ENCODE assay signal across 11 mouse cellular contexts in the genomic region with DNA sequence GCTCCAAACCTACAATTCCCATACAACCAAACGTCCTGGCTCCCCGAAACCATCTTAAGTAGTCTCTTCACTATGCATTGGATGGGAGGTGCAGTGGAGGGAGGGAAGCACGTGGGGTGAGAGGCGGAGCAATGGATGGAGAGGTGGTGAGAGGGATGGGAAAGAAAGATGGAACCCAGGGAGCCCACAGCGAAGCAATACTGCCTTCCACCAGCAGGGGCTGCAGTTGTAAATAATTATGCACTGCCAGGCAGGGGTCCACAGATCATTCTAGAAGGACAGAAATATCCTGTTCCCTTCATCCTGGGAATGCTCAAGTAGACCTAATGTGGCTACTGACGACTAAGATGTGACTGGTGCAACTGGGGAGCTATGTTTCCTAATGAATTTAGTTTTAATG. TPM values are rescaled to one million over a fixed set of nuclear protein-coding genes. Genes with fewer than 3 reads are reported as not detected.
DNase-seq lines count a peak whose midpoint lies in the region; ATAC-seq and TF ChIP-seq lines count a peak whose summit lies in the region.
"Had no signal": no experiment of that assay in that cellular context is flagged by ENCODE, and none has a peak within 500 bp of the region (broad histone marks: within the 10 kb centered on the region; RNA-seq: fewer than 3 reads in every experiment).

No protein-coding gene starts in this region.

- peaks cover 55% of the 10 kb centered on the region for H3K36me3 ChIP-seq in heart, postnatal 0 days (replicated peaks; ENCODE audit: control insufficient read depth, insufficient read depth, low read length)
- H3K36me3 ChIP-seq in lung, postnatal 0 days (ENCODE audit: insufficient read depth, low read length), result no peaks in the 10 kb centered on the region
- no peaks in the 10 kb centered on the region for H3K36me3 ChIP-seq in liver, postnatal 0 days (replicated peaks; ENCODE audit: insufficient read depth, low read length)
- H3K36me3 ChIP-seq: lung, embryonic 15.5 days had no signal

- DNase-seq in heart, postnatal 0 days (ENCODE audit: low spot score), result no peak
- no peak for DNase-seq in heart, adult 8-10 months (ENCODE audit: low spot score)
- no peak for DNase-seq in lung, postnatal 0 days (ENCODE audit: low spot score)
- no peak for DNase-seq in lung, adult 18-20 months
- DNase-seq in ES-CJ7 (ENCODE audit: low read depth, low spot score), result peak; percentile 81
- peak; percentile 33 for DNase-seq in liver, postnatal 0 days
- DNase-seq in ovary, postnatal 36 days (ENCODE audit: low spot score), result no peak
- DNase-seq in gastrocnemius, postnatal 25 days, result no peak
- DNase-seq: right cerebral cortex, postnatal 14 days had no signal

- H3K9me3 ChIP-seq in heart, postnatal 0 days (replicated peaks; ENCODE audit: control insufficient read depth, low read length), result no peaks in the 10 kb centered on the region
- no peaks in the 10 kb centered on the region for H3K9me3 ChIP-seq in lung, postnatal 0 days (ENCODE audit: low read length)
- no peaks in the 10 kb centered on the region for H3K9me3 ChIP-seq in liver, postnatal 0 days (ENCODE audit: low read length)
- H3K9me3 ChIP-seq: hindbrain, embryonic 13.5 days; lung, embryonic 15.5 days had no signal

- H3K9ac ChIP-seq in heart, postnatal 0 days (replicated peaks; ENCODE audit: low read depth, low read length), result no peak overlapping the region
- no peak overlapping the region for H3K9ac ChIP-seq in lung, postnatal 0 days (replicated peaks; ENCODE audit: low read depth)
- H3K9ac ChIP-seq in liver, postnatal 0 days (replicated peaks), result no peak overlapping the region
- H3K9ac ChIP-seq: hindbrain, embryonic 13.5 days; lung, embryonic 15.5 days had no signal

- no peak for ATAC-seq in heart, postnatal 0 days (ENCODE audit: insufficient read depth, low read depth)
- ATAC-seq in lung, postnatal 0 days, result no peak
- no peak for ATAC-seq in liver, postnatal 0 days

- no peak overlapping the region for H3K4me3 ChIP-seq in heart, postnatal 0 days (ENCODE audit: low read depth, low read length)
- H3K4me3 ChIP-seq in lung, postnatal 0 days (ENCODE audit: low read depth, low read length), result no peak overlapping the region
- H3K4me3 ChIP-seq in liver, postnatal 0 days (ENCODE audit: low read depth, low read length), result no peak overlapping the region
- H3K4me3 ChIP-seq: hindbrain, embryonic 13.5 days; lung, embryonic 15.5 days had no signal

- H3K27ac ChIP-seq in heart, postnatal 0 days (ENCODE audit: low read depth), result no peak overlapping the region
- no peak overlapping the region for H3K27ac ChIP-seq in lung, postnatal 0 days (ENCODE audit: low read length)
- no peak overlapping the region for H3K27ac ChIP-seq in liver, postnatal 0 days (ENCODE audit: low read depth)
- H3K27ac ChIP-seq: hindbrain, embryonic 13.5 days; lung, embryonic 15.5 days had no signal

- TF ChIP-seq CTCF in heart, postnatal 0 days (IDR thresholded peaks at IDR 0.05; ENCODE audit: low read depth), result peak; percentile 49
- peak; percentile 68 for TF ChIP-seq CTCF in lung, postnatal 0 days (IDR thresholded peaks at IDR 0.05)
- peak; percentile 64 for TF ChIP-seq CTCF in liver, postnatal 0 days (IDR thresholded peaks at IDR 0.05; ENCODE audit: low read depth)

- no peaks in the 10 kb centered on the region for H3K27me3 ChIP-seq in heart, postnatal 0 days (ENCODE audit: control insufficient read depth, insufficient read depth, low read length)
- no peaks in the 10 kb centered on the region for H3K27me3 ChIP-seq in lung, postnatal 0 days (replicated peaks; ENCODE audit: insufficient read depth, low read length)
- no peaks in the 10 kb centered on the region for H3K27me3 ChIP-seq in liver, postnatal 0 days (ENCODE audit: insufficient read depth, low read length)
- H3K27me3 ChIP-seq: lung, embryonic 15.5 days had no signal

- H3K4me1 ChIP-seq in heart, postnatal 0 days (ENCODE audit: control insufficient read depth, insufficient read depth), result no peaks in the 10 kb centered on the region
- no peaks in the 10 kb centered on the region for H3K4me1 ChIP-seq in lung, postnatal 0 days (ENCODE audit: insufficient read depth, low read depth, low read length)
- H3K4me1 ChIP-seq in liver, postnatal 0 days (ENCODE audit: insufficient read depth), result no peaks in the 10 kb centered on the region

- no peak overlapping the region for H3K4me2 ChIP-seq in heart, postnatal 0 days (ENCODE audit: low read depth, low read length)
- no peak overlapping the region for H3K4me2 ChIP-seq in lung, postnatal 0 days (replicated peaks; ENCODE audit: low read depth, low read length)
- H3K4me2 ChIP-seq in liver, postnatal 0 days (ENCODE audit: low read depth, low read length), result no peak overlapping the region
- H3K4me2 ChIP-seq: hindbrain, embryonic 13.5 days; lung, embryonic 15.5 days had no signal

- TF ChIP-seq EP300 in heart, postnatal 0 days (IDR thresholded peaks at IDR 0.05; ENCODE audit: low read depth), result no peak
- no peak for TF ChIP-seq EP300 in lung, postnatal 0 days (IDR thresholded peaks at IDR 0.05)
- no peak for TF ChIP-seq EP300 in liver, postnatal 0 days (IDR thresholded peaks at IDR 0.05; ENCODE audit: low read depth)

- 80% methylated on average over 6 of the region's 6 CpGs for WGBS in heart, postnatal 0 days
- 70% methylated on average over 6 of the region's 6 CpGs for WGBS in lung, postnatal 0 days
- 75% methylated on average over 6 of the region's 6 CpGs for WGBS in liver, postnatal 0 days (ENCODE audit: insufficient replicate concordance)

RNA-seq across cellular contexts. Expression of a gene that starts 22.9 kb away (rescaled TPM):
- 1.6 and 2.9 TPM in 2 replicates for total RNA-seq in heart, postnatal 0 days (2014; rRNA removed; ENCODE audit: low replicate concordance)
- polyA plus RNA-seq in heart, postnatal 0 days (2015; fragmentation: Nextera tagmentation; extraction: Ambion mirVana), result 3.7 and 4.4 TPM in 2 replicates
- 1 to 10 TPM; 3.5 to 4.9 (median 3.8) TPM for total RNA-seq in heart, adult 8-10 months (2022)
- polyA plus RNA-seq in lung, postnatal 0 days (2015; fragmentation: Nextera tagmentation; extraction: Ambion mirVana), result 9.3 and 9.8 TPM in 2 replicates
- 3.4 and 3.9 TPM in 2 replicates for polyA plus RNA-seq in liver, postnatal 0 days (2015; fragmentation: Nextera tagmentation; extraction: Ambion mirVana)
- total RNA-seq in gastrocnemius, postnatal 25 days (2021), result 1 to 10 TPM; 2.4 to 3.4 TPM

RNA-seq across cellular contexts. Expression of a gene that starts 55.9 kb away (rescaled TPM):
- total RNA-seq in heart, postnatal 0 days (2014; rRNA removed; ENCODE audit: low replicate concordance), result 50.5 and 63.2 TPM in 2 replicates
- 4.9 and 5.0 TPM in 2 replicates for polyA plus RNA-seq in heart, postnatal 0 days (2015; fragmentation: Nextera tagmentation; extraction: Ambion mirVana)
- total RNA-seq in heart, adult 8-10 months (2022), result 10 to 100 TPM in 3 of 4 experiments, 1 to 10 TPM in 1; 9.6 to 14.5 (median 12.0) TPM
- 3.8 and 4.3 TPM in 2 replicates for polyA plus RNA-seq in lung, postnatal 0 days (2015; fragmentation: Nextera tagmentation; extraction: Ambion mirVana)
- polyA plus RNA-seq in liver, postnatal 0 days (2015; fragmentation: Nextera tagmentation; extraction: Ambion mirVana), result 0.39 and 0.40 TPM in 2 replicates
- 1 to 10 TPM; 2.0 to 3.5 TPM for total RNA-seq in gastrocnemius, postnatal 25 days (2021)

Comparison
In these comparisons a context has a peak if more than half of its experiments do, and no peak if none do; other contexts are left out.
1. DNase-seq: peak in ES-CJ7 (single experiment) and liver, postnatal 0 days (single experiment); none in heart, postnatal 0 days (single experiment), heart, adult 8-10 months (single experiment), lung, postnatal 0 days (single experiment), lung, adult 18-20 months (0 of 2), ovary, postnatal 36 days (single experiment) and gastrocnemius, postnatal 25 days (single experiment).
2. Peak in every context shown above with its lines, with median percentiles within 50 percentile points of each other: CTCF ChIP-seq.